Mouse (Mus musculus): ENCODE measurements around the gene Magi1. TPM values are rescaled to one million over a fixed set of nuclear protein-coding genes. Genes with fewer than 3 reads are reported as not detected.

Gene Magi1
- polyA plus RNA-seq, 1 experiment, result 2.1 TPM

GRCm38 (mm10) chr6:94230918-94231317, 52.8 kb downstream of the Magi1 start:
- no peak for TF ChIP-seq POLR2A (IDR thresholded peaks at IDR 0.05; ENCODE audit: control insufficient read depth, extremely low read depth, insufficient read depth, low read length, poor library complexity)
- TF ChIP-seq CTCF (IDR thresholded peaks at IDR 0.05; ENCODE audit: borderline replicate concordance, control insufficient read depth, extremely low read depth, insufficient read depth, low read length, poor library complexity), result no peak
- DNase-seq, result no peak
- Histone ChIP-seq H3K4me1 (replicated peaks; ENCODE audit: control insufficient read depth, insufficient read depth, low read length) (no peaks in the 10 kb centered on the region), H3K4me3 (ENCODE audit: control insufficient read depth, insufficient read depth, low read length) (no peak overlapping the region), H3K36me3 (ENCODE audit: control insufficient read depth, insufficient read depth, low read length) (no peaks in the 10 kb centered on the region), H3K27ac (ENCODE audit: control insufficient read depth, insufficient read depth, low read length) (no peak overlapping the region), H3K27me3 (ENCODE audit: control insufficient read depth, insufficient read depth, low read length) (no peaks in the 10 kb centered on the region)
- 86% methylated on average over 3 of the region's 3 CpGs for WGBS

GRCm38 (mm10) chr6:94230129-94230528, 53.6 kb downstream of the Magi1 start:
- Histone ChIP-seq H3K36me3 (ENCODE audit: control insufficient read depth, insufficient read depth, low read length) (no peaks in the 10 kb centered on the region), H3K27ac (ENCODE audit: control insufficient read depth, insufficient read depth, low read length) (no peak overlapping the region), H3K4me1 (replicated peaks; ENCODE audit: control insufficient read depth, insufficient read depth, low read length) (no peaks in the 10 kb centered on the region), H3K4me3 (ENCODE audit: control insufficient read depth, insufficient read depth, low read length) (no peak overlapping the region), H3K27me3 (ENCODE audit: control insufficient read depth, insufficient read depth, low read length) (no peaks in the 10 kb centered on the region)
- TF ChIP-seq POLR2A (IDR thresholded peaks at IDR 0.05; ENCODE audit: control insufficient read depth, extremely low read depth, insufficient read depth, low read length, poor library complexity) (no peak), CTCF (IDR thresholded peaks at IDR 0.05; ENCODE audit: borderline replicate concordance, control insufficient read depth, extremely low read depth, insufficient read depth, low read length, poor library complexity) (no peak)
- 82% methylated on average over 3 of the region's 3 CpGs for WGBS
- no peak for DNase-seq

GRCm38 (mm10) chr6:94226262-94226661, 57.5 kb downstream of the Magi1 start:
- DNase-seq, result no peak
- WGBS, result 77% methylated on average over 6 of the region's 6 CpGs
- no peak for TF ChIP-seq CTCF (IDR thresholded peaks at IDR 0.05; ENCODE audit: borderline replicate concordance, control insufficient read depth, extremely low read depth, insufficient read depth, low read length, poor library complexity)
- no peak for TF ChIP-seq POLR2A (IDR thresholded peaks at IDR 0.05; ENCODE audit: control insufficient read depth, extremely low read depth, insufficient read depth, low read length, poor library complexity)
- no peak overlapping the region for H3K27ac ChIP-seq (ENCODE audit: control insufficient read depth, insufficient read depth, low read length)
- H3K4me1 ChIP-seq (replicated peaks; ENCODE audit: control insufficient read depth, insufficient read depth, low read length), result no peaks in the 10 kb centered on the region
- H3K4me3 ChIP-seq (ENCODE audit: control insufficient read depth, insufficient read depth, low read length), result no peak overlapping the region
- H3K27me3 ChIP-seq (ENCODE audit: control insufficient read depth, insufficient read depth, low read length), result no peaks in the 10 kb centered on the region
- no peaks in the 10 kb centered on the region for H3K36me3 ChIP-seq (ENCODE audit: control insufficient read depth, insufficient read depth, low read length)

- DNase-seq, result no peak
- 39% methylated on average over 3 of the region's 3 CpGs for WGBS
- Histone ChIP-seq H3K27me3 (ENCODE audit: control insufficient read depth, insufficient read depth, low read length) (no peaks in the 10 kb centered on the region), H3K27ac (ENCODE audit: control insufficient read depth, insufficient read depth, low read length) (no peak overlapping the region), H3K36me3 (ENCODE audit: control insufficient read depth, insufficient read depth, low read length) (no peaks in the 10 kb centered on the region), H3K4me3 (ENCODE audit: control insufficient read depth, insufficient read depth, low read length) (no peak overlapping the region), H3K4me1 (replicated peaks; ENCODE audit: control insufficient read depth, insufficient read depth, low read length) (no peaks in the 10 kb centered on the region)
- TF ChIP-seq CTCF (IDR thresholded peaks at IDR 0.05; ENCODE audit: borderline replicate concordance, control insufficient read depth, extremely low read depth, insufficient read depth, low read length, poor library complexity) (no peak), POLR2A (IDR thresholded peaks at IDR 0.05; ENCODE audit: control insufficient read depth, extremely low read depth, insufficient read depth, low read length, poor library complexity) (no peak)
These were observed 57.9 kb downstream of the Magi1 start for GRCm38 (mm10) chr6:94225832-94226231.

- Histone ChIP-seq H3K36me3 (ENCODE audit: control insufficient read depth, insufficient read depth, low read length) (no peaks in the 10 kb centered on the region), H3K4me1 (replicated peaks; ENCODE audit: control insufficient read depth, insufficient read depth, low read length) (no peaks in the 10 kb centered on the region), H3K27ac (ENCODE audit: control insufficient read depth, insufficient read depth, low read length) (no peak overlapping the region), H3K27me3 (ENCODE audit: control insufficient read depth, insufficient read depth, low read length) (no peaks in the 10 kb centered on the region), H3K4me3 (ENCODE audit: control insufficient read depth, insufficient read depth, low read length) (no peak overlapping the region)
- WGBS, result 91% methylated on average over 6 of the region's 6 CpGs
- TF ChIP-seq CTCF (IDR thresholded peaks at IDR 0.05; ENCODE audit: borderline replicate concordance, control insufficient read depth, extremely low read depth, insufficient read depth, low read length, poor library complexity) (no peak), POLR2A (IDR thresholded peaks at IDR 0.05; ENCODE audit: control insufficient read depth, extremely low read depth, insufficient read depth, low read length, poor library complexity) (no peak)
- no peak for DNase-seq
These were observed 58.6 kb downstream of the Magi1 start for GRCm38 (mm10) chr6:94225091-94225490.

- TF ChIP-seq POLR2A (IDR thresholded peaks at IDR 0.05; ENCODE audit: control insufficient read depth, extremely low read depth, insufficient read depth, low read length, poor library complexity) (no peak), CTCF (IDR thresholded peaks at IDR 0.05; ENCODE audit: borderline replicate concordance, control insufficient read depth, extremely low read depth, insufficient read depth, low read length, poor library complexity) (no peak)
- WGBS, result 30% methylated on average over 7 of the region's 7 CpGs
These were observed 61.5 kb downstream of the Magi1 start for GRCm38 (mm10) chr6:94222253-94222652.

GRCm38 (mm10) chr6:94221750-94222149, 62.0 kb downstream of the Magi1 start:
- WGBS, result 29% methylated on average over 6 of the region's 6 CpGs
- no peaks in the 10 kb centered on the region for H3K36me3 ChIP-seq (ENCODE audit: control insufficient read depth, insufficient read depth, low read length)
- TF ChIP-seq CTCF (IDR thresholded peaks at IDR 0.05; ENCODE audit: borderline replicate concordance, control insufficient read depth, extremely low read depth, insufficient read depth, low read length, poor library complexity), result no peak
- TF ChIP-seq POLR2A (IDR thresholded peaks at IDR 0.05; ENCODE audit: control insufficient read depth, extremely low read depth, insufficient read depth, low read length, poor library complexity), result no peak
- H3K4me3 ChIP-seq (ENCODE audit: control insufficient read depth, insufficient read depth, low read length), result no peak overlapping the region
- H3K27ac ChIP-seq (ENCODE audit: control insufficient read depth, insufficient read depth, low read length), result no peak overlapping the region
- no peak for DNase-seq
- H3K4me1 ChIP-seq (replicated peaks; ENCODE audit: control insufficient read depth, insufficient read depth, low read length), result no peaks in the 10 kb centered on the region
- no peaks in the 10 kb centered on the region for H3K27me3 ChIP-seq (ENCODE audit: control insufficient read depth, insufficient read depth, low read length)

More at GRCm38 (mm10) chr6:94222253-94222652, 61.5 kb downstream of the Magi1 start:
- H3K27ac ChIP-seq (ENCODE audit: control insufficient read depth, insufficient read depth, low read length), result no peak overlapping the region
- no peaks in the 10 kb centered on the region for H3K36me3 ChIP-seq (ENCODE audit: control insufficient read depth, insufficient read depth, low read length)
- H3K27me3 ChIP-seq (ENCODE audit: control insufficient read depth, insufficient read depth, low read length), result no peaks in the 10 kb centered on the region
- H3K4me3 ChIP-seq (ENCODE audit: control insufficient read depth, insufficient read depth, low read length), result no peak overlapping the region
- no peak for DNase-seq
- no peaks in the 10 kb centered on the region for H3K4me1 ChIP-seq (replicated peaks; ENCODE audit: control insufficient read depth, insufficient read depth, low read length)

All from thymus, adult 2 months (tissue).